In the genomic region with DNA sequence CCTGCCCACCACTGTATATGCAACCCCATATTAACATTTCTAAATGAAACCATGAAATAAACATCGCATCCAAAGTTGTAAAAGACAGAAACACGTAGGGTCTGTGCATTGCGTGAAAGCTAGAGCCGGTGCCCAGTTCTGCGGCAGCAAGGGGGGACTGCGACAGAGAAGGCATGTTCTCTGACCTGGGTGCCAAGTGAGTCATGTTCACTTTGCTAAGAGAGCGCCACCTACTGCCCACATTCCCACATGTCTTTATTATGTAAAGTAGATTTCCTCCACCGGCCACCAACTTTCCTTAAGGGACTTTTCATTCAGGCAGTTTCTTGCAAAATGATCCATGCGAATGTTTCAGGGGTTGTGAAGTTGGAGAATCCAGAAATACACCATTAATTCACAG, we compare ENCODE assay signal across 7 mouse cellular contexts. TPM values are rescaled to one million over a fixed set of nuclear protein-coding genes. Genes with fewer than 3 reads are reported as not detected.
DNase-seq lines count a peak whose midpoint lies in the region; ATAC-seq lines count a peak whose summit lies in the region.

No protein-coding gene starts in this region.

- no peak overlapping the region for H3K27ac ChIP-seq in midbrain, embryonic 15.5 days

- H3K9me3 ChIP-seq in midbrain, embryonic 15.5 days: no peaks in the 10 kb centered on the region

- ATAC-seq in midbrain, embryonic 15.5 days (replicated peaks): peak; percentile 35; the same call in 1 of the 2 replicates

- DNase-seq in adrenal gland, adult (ENCODE audit: inconsistent age in 2 of 2, low spot score in 1 of 2): peak; percentile 63 to 88
- peak; percentile 91 to 94 for DNase-seq in cerebellum, postnatal 10 days
- DNase-seq in frontal cortex, postnatal 25 days (ENCODE audit: low spot score in 2 of 2): peak; percentile 58 to 65
- DNase-seq in hindlimb bud, embryonic 11.5 days (ENCODE audit: extremely low spot score, low read depth, low spot score): peak; percentile 47
- DNase-seq in left cerebral cortex, adult 8-10 months (ENCODE audit: low spot score in 2 of 2): peak; percentile 29 to 41
- peak; percentile 17 to 39 for DNase-seq in spleen, postnatal 36 days (ENCODE audit: low spot score in 2 of 2)

- H3K4me3 ChIP-seq in midbrain, embryonic 15.5 days: no peak overlapping the region

- 15% methylated on average over 9 of the region's 9 CpGs for WGBS in midbrain, embryonic 15.5 days

- no peaks in the 10 kb centered on the region for H3K36me3 ChIP-seq in midbrain, embryonic 15.5 days (replicated peaks)

- no peak overlapping the region for H3K4me2 ChIP-seq in midbrain, embryonic 15.5 days

- peaks cover 13% of the 10 kb centered on the region for H3K4me1 ChIP-seq in midbrain, embryonic 15.5 days

- no peaks in the 10 kb centered on the region for H3K27me3 ChIP-seq in midbrain, embryonic 15.5 days (replicated peaks)

- no peak overlapping the region for H3K9ac ChIP-seq in midbrain, embryonic 15.5 days

RNA-seq across cellular contexts. Expression of a gene that starts 44.0 kb away (rescaled TPM):
- not detected for total RNA-seq in left cerebral cortex, adult 8-10 months (2022)
- polyA plus RNA-seq in midbrain, embryonic 15.5 days (2015; fragmentation: Nextera tagmentation; extraction: Ambion mirVana): 0.10 TPM in 1 of 2 replicates, not detected in the other

Comparison
In these comparisons a context has a peak if more than half of its experiments do, and no peak if none do; other contexts are left out.
1. DNase-seq: peak in every context shown above with its lines; median percentile 92 in cerebellum, postnatal 10 days; 76 in adrenal gland, adult; 62 in frontal cortex, postnatal 25 days; 47 in hindlimb bud, embryonic 11.5 days; 35 in left cerebral cortex, adult 8-10 months; 28 in spleen, postnatal 36 days.